Mouse (Mus musculus) stomach, embryonic 15.5 days (tissue): Measurements from ENCODE around the gene Ngp. TPM values are rescaled to one million over a fixed set of nuclear protein-coding genes. Genes with fewer than 3 reads are reported as not detected.

Source experiments
- ATAC-seq: fragments of 200-750 bp; cut with Nextera tagmentation; 2 replicates; pipeline ENCODE4 v1.8.0; 2017; ENCODE audit warnings: low read depth, moderate number of reproducible peaks, moderate TSS enrichment; ENCODE audit not compliant: insufficient read depth, low FRiP score
- H3K27ac ChIP-seq: fragments of 300-500 bp; sonication (generic); 2 replicates; pipeline ENCODE4 v1.5.1; 2015; ENCODE audit warnings: mild to moderate bottlenecking, inconsistent platforms
- H3K27me3 ChIP-seq: fragments of 300-500 bp; sonication (generic); replicated peaks from 2 replicates; pipeline ENCODE4 v1.6.1; 2015; ENCODE audit warnings: inconsistent platforms
- H3K36me3 ChIP-seq: fragments of 300-500 bp; sonication (generic); 2 replicates; pipeline ENCODE4 v1.6.1; 2015; ENCODE audit warnings: inconsistent platforms
- H3K4me1 ChIP-seq: fragments of 300-500 bp; sonication (generic); 2 replicates; pipeline ENCODE4 v1.6.1; 2015; ENCODE audit warnings: inconsistent platforms
- H3K4me2 ChIP-seq: fragments of 300-500 bp; sonication (generic); 2 replicates; pipeline ENCODE4 v1.6.1; 2015; ENCODE audit warnings: mild to moderate bottlenecking, inconsistent platforms
- H3K4me3 ChIP-seq: fragments of 300-500 bp; sonication (generic); replicated peaks from 2 replicates; pipeline ENCODE4 v1.5.1; 2015; ENCODE audit warnings: inconsistent platforms
- H3K9ac ChIP-seq: fragments of 300-500 bp; sonication (generic); 2 replicates; pipeline ENCODE4 v1.6.1; 2015; ENCODE audit warnings: inconsistent platforms
- H3K9me3 ChIP-seq: fragments of 300-500 bp; sonication (generic); 2 replicates; pipeline ENCODE4 v1.6.1; 2016; ENCODE audit warnings: inconsistent platforms
- WGBS: fragments of 180-500 bp; shearing (Covaris S2); methylation state at CpG from one replicate; pipeline ENCODE4 v1.1.7; 2015; 5-methylcytosine and 5-hydroxymethylcytosine counted together
- polyA plus RNA-seq: library from polyadenylated mRNA; unstranded; fragments of >200 nt; fragmentation: Nextera tagmentation; extraction: Ambion mirVana; gene quantifications from 2 replicates; pipeline ENCODE4 v1.2.1, GENCODE M21; 2015

The Ngp gene
- polyA plus RNA-seq, 1 experiment from 2014 or later, result 64.5 TPM

GRCm38 (mm10) chr9:110440049-110440448, 20.5 kb downstream of the Ngp start:
- Histone ChIP-seq H3K27me3 (no peaks in the 10 kb centered on the region), H3K4me3 (no peak overlapping the region)
- 51% methylated on average over 5 of the region's 5 CpGs for WGBS

GRCm38 (mm10) chr9:110440559-110440958, 21.0 kb downstream of the Ngp start:
- no peaks in the 10 kb centered on the region for H3K9me3 ChIP-seq
- H3K9ac ChIP-seq, result no peak overlapping the region
- H3K27me3 ChIP-seq, result no peaks in the 10 kb centered on the region
- H3K36me3 ChIP-seq, result peaks cover 6% of the 10 kb centered on the region
- H3K27ac ChIP-seq, result no peak overlapping the region
- no peak for ATAC-seq
- no peak overlapping the region for H3K4me2 ChIP-seq
- no peaks in the 10 kb centered on the region for H3K4me1 ChIP-seq
- no peak overlapping the region for H3K4me3 ChIP-seq
- WGBS, result 88% methylated on average over 6 of the region's 6 CpGs

More at GRCm38 (mm10) chr9:110440049-110440448, 20.5 kb downstream of the Ngp start:
- H3K9me3 ChIP-seq, result no peaks in the 10 kb centered on the region
- H3K36me3 ChIP-seq, result peaks cover 6% of the 10 kb centered on the region
- no peaks in the 10 kb centered on the region for H3K4me1 ChIP-seq
- no peak overlapping the region for H3K9ac ChIP-seq
- no peak for ATAC-seq
- H3K4me2 ChIP-seq, result no peak overlapping the region
- no peak overlapping the region for H3K27ac ChIP-seq

- no peak overlapping the region for H3K4me3 ChIP-seq
- no peak overlapping the region for H3K27ac ChIP-seq
- no peak overlapping the region for H3K9ac ChIP-seq
- no peaks in the 10 kb centered on the region for H3K4me1 ChIP-seq
- no peak for ATAC-seq
- no peak overlapping the region for H3K4me2 ChIP-seq
- no peaks in the 10 kb centered on the region for H3K9me3 ChIP-seq
- H3K27me3 ChIP-seq, result no peaks in the 10 kb centered on the region
- H3K36me3 ChIP-seq, result 0 out of 2 replicates have a peak, but pooled peaks cover 12% of the 10 kb centered on the region
- WGBS, result 80% methylated on average over 15 of the region's 15 CpGs
Observed at GRCm38 (mm10) chr9:110448356-110448755, 28.8 kb downstream of the Ngp start.

GRCm38 (mm10) chr9:110448857-110449617, 29.5 kb downstream of the Ngp start:
- no peaks in the 10 kb centered on the region for H3K9me3 ChIP-seq
- 28% methylated on average over 11 of the region's 11 CpGs for WGBS
- no peak overlapping the region for H3K4me3 ChIP-seq

GRCm38 (mm10) chr9:110452523-110452922, 33.0 kb downstream of the Ngp start:
- H3K4me2 ChIP-seq, result no peak overlapping the region
- no peaks in the 10 kb centered on the region for H3K27me3 ChIP-seq
- 0 out of 2 replicates have a peak, but pooled peaks cover 9% of the 10 kb centered on the region for H3K36me3 ChIP-seq
- ATAC-seq, result no peak
- no peaks in the 10 kb centered on the region for H3K4me1 ChIP-seq
- H3K27ac ChIP-seq, result no peak overlapping the region
- 83% methylated on average over 3 of the region's 3 CpGs for WGBS
- no peak overlapping the region for H3K9ac ChIP-seq
- H3K9me3 ChIP-seq, result no peaks in the 10 kb centered on the region
- no peak overlapping the region for H3K4me3 ChIP-seq

More at GRCm38 (mm10) chr9:110448857-110449617, 29.5 kb downstream of the Ngp start:
- H3K27me3 ChIP-seq, result no peaks in the 10 kb centered on the region
- H3K4me2 ChIP-seq, result no peak overlapping the region
- H3K27ac ChIP-seq, result no peak overlapping the region
- ATAC-seq, result peak; percentile 58; the same call in 1 of the 2 replicates
- no peaks in the 10 kb centered on the region for H3K4me1 ChIP-seq
- H3K9ac ChIP-seq, result no peak overlapping the region
- H3K36me3 ChIP-seq, result 0 out of 2 replicates have a peak, but pooled peaks cover 12% of the 10 kb centered on the region

- Histone ChIP-seq H3K4me1 (no peaks in the 10 kb centered on the region), H3K27me3 (no peaks in the 10 kb centered on the region), H3K27ac (no peak overlapping the region), H3K4me2 (no peak overlapping the region), H3K4me3 (no peak overlapping the region), H3K9ac (no peak overlapping the region), H3K36me3 (no peaks in the 10 kb centered on the region), H3K9me3 (no peaks in the 10 kb centered on the region)
- 91% methylated on average over 3 of the region's 3 CpGs for WGBS
- no peak for ATAC-seq
Observed at GRCm38 (mm10) chr9:110457926-110458325, 38.4 kb downstream of the Ngp start.

GRCm38 (mm10) chr9:110459145-110459727, 39.7 kb downstream of the Ngp start:
- Histone ChIP-seq H3K27me3 (no peaks in the 10 kb centered on the region), H3K27ac (peak overlapping the region; percentile 17; the same call in 1 of the 2 replicates), H3K4me3 (no peak overlapping the region), H3K36me3 (no peaks in the 10 kb centered on the region), H3K4me1 (no peaks in the 10 kb centered on the region), H3K9me3 (no peaks in the 10 kb centered on the region), H3K4me2 (no peak overlapping the region), H3K9ac (no peak overlapping the region)
- peak; percentile 16; the same call in 1 of the 2 replicates for ATAC-seq
- 38% methylated on average over 2 of the region's 2 CpGs for WGBS

- Histone ChIP-seq H3K36me3 (no peaks in the 10 kb centered on the region), H3K4me1 (no peaks in the 10 kb centered on the region), H3K4me2 (no peak overlapping the region), H3K4me3 (no peak overlapping the region), H3K27me3 (no peaks in the 10 kb centered on the region), H3K9me3 (no peaks in the 10 kb centered on the region), H3K27ac (no peak overlapping the region), H3K9ac (no peak overlapping the region)
- 81% methylated on average over 18 of the region's 18 CpGs for WGBS
- ATAC-seq, result no peak
Observed at GRCm38 (mm10) chr9:110460884-110461815, 41.6 kb downstream of the Ngp start.

- Histone ChIP-seq H3K27ac (no peak overlapping the region), H3K4me2 (no peak overlapping the region), H3K9ac (no peak overlapping the region), H3K4me1 (no peaks in the 10 kb centered on the region), H3K36me3 (no peaks in the 10 kb centered on the region), H3K27me3 (no peaks in the 10 kb centered on the region), H3K9me3 (no peaks in the 10 kb centered on the region), H3K4me3 (no peak overlapping the region)
- WGBS, result 75% methylated on average over 7 of the region's 7 CpGs
- ATAC-seq, result no peak
Observed at GRCm38 (mm10) chr9:110462321-110462720, 42.8 kb downstream of the Ngp start.

GRCm38 (mm10) chr9:110463983-110464591, 44.5 kb downstream of the Ngp start:
- Histone ChIP-seq H3K4me3 (no peak overlapping the region), H3K4me2 (no peak overlapping the region), H3K27me3 (no peaks in the 10 kb centered on the region), H3K9ac (no peak overlapping the region), H3K36me3 (no peaks in the 10 kb centered on the region), H3K9me3 (no peaks in the 10 kb centered on the region), H3K27ac (no peak overlapping the region), H3K4me1 (no peaks in the 10 kb centered on the region)
- no peak for ATAC-seq
- WGBS, result 84% methylated on average over 6 of the region's 6 CpGs

GRCm38 (mm10) chr9:110465336-110465735, 45.8 kb downstream of the Ngp start:
- 89% methylated on average over 6 of the region's 6 CpGs for WGBS

More at GRCm38 (mm10) chr9:110465336-110465735, 45.8 kb downstream of the Ngp start:
- no peaks in the 10 kb centered on the region for H3K36me3 ChIP-seq
- no peak for ATAC-seq
- H3K27me3 ChIP-seq, result no peaks in the 10 kb centered on the region
- no peak overlapping the region for H3K4me3 ChIP-seq
- no peak overlapping the region for H3K9ac ChIP-seq
- H3K9me3 ChIP-seq, result no peaks in the 10 kb centered on the region
- H3K27ac ChIP-seq, result no peak overlapping the region
- no peaks in the 10 kb centered on the region for H3K4me1 ChIP-seq
- H3K4me2 ChIP-seq, result no peak overlapping the region
